Mouse (Mus musculus): Measurements from ENCODE around the gene Pex19. TPM values are rescaled to one million over a fixed set of nuclear protein-coding genes. Genes with fewer than 3 reads are reported as not detected.

Pex19 gene
- polyA plus RNA-seq, 1 experiment from 2014 or later: 132 TPM

DNA sequence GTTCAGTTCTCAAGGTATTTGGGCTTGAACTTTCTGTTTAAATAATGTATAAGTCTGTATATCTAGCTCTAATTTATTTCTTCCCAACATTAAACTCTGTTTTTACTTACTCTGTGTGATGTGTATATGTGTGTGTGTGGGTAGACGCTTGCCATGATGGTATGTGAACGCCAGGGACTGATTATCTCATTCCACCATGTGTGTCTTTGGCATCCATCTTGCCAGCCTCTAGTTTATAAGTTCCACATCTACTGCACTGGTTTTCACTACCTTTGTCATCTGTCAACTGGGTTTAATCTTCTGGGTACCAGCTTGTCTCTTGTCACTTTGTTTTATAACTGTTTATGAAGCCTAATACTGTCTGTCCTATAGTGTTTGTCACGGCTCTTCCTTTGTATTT, 29.0 kb downstream of the Pex19 start:
- WGBS: 88% methylated on average over 3 of the region's 3 CpGs
- no peak overlapping the region for H3K27ac ChIP-seq (ENCODE audit: low read depth, low read length)
- H3K9ac ChIP-seq (ENCODE audit: low read depth, low read length): no peak overlapping the region
- H3K4me1 ChIP-seq (replicated peaks; ENCODE audit: control insufficient read depth, insufficient read depth, low read length): no peaks in the 10 kb centered on the region
- no peak overlapping the region for H3K4me3 ChIP-seq (ENCODE audit: low read depth, low read length)
- no peak for ATAC-seq
- no peaks in the 10 kb centered on the region for H3K9me3 ChIP-seq (ENCODE audit: control insufficient read depth)
- no peaks in the 10 kb centered on the region for H3K27me3 ChIP-seq (replicated peaks; ENCODE audit: control insufficient read depth, insufficient read depth, low read length)
- H3K36me3 ChIP-seq (ENCODE audit: control insufficient read depth, insufficient read depth): peaks cover 34% of the 10 kb centered on the region
- TF ChIP-seq CTCF (IDR thresholded peaks at IDR 0.05; ENCODE audit: low read depth): no peak
- no peak overlapping the region for H3K4me2 ChIP-seq (replicated peaks; ENCODE audit: low read depth)

DNA sequence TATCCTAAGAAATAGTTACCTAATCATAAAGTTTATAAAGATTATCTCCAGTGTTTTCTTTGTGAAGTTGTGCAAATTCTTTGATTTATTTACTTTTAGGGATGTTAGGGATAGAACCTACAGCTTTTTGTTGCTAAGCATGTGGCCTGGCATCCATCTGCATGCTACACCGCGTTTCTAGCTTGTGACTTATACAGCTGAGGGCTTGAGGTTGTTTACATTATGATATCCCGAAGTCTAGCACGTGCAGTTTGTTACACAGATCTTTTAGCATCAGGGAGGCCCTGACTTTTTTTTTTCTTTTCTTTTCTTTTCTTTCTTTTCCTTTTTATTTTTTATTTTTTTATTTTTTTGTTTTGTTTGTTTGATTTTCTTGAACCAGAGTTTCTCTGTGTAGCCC, 33.4 kb downstream of the Pex19 start:
- no peak for ATAC-seq
- Histone ChIP-seq H3K4me1 (replicated peaks; ENCODE audit: control insufficient read depth, insufficient read depth, low read length) (no peaks in the 10 kb centered on the region; the same call in 1 of the 2 replicates), H3K27ac (ENCODE audit: low read depth, low read length) (no peak overlapping the region), H3K9me3 (ENCODE audit: control insufficient read depth) (no peaks in the 10 kb centered on the region), H3K4me2 (replicated peaks; ENCODE audit: low read depth) (no peak overlapping the region), H3K9ac (ENCODE audit: low read depth, low read length) (no peak overlapping the region), H3K27me3 (replicated peaks; ENCODE audit: control insufficient read depth, insufficient read depth, low read length) (no peaks in the 10 kb centered on the region), H3K36me3 (ENCODE audit: control insufficient read depth, insufficient read depth) (peaks cover 9% of the 10 kb centered on the region), H3K4me3 (ENCODE audit: low read depth, low read length) (no peak overlapping the region)
- no peak for TF ChIP-seq CTCF (IDR thresholded peaks at IDR 0.05; ENCODE audit: low read depth)
- 6% methylated on average over 4 of the region's 4 CpGs for WGBS

DNA sequence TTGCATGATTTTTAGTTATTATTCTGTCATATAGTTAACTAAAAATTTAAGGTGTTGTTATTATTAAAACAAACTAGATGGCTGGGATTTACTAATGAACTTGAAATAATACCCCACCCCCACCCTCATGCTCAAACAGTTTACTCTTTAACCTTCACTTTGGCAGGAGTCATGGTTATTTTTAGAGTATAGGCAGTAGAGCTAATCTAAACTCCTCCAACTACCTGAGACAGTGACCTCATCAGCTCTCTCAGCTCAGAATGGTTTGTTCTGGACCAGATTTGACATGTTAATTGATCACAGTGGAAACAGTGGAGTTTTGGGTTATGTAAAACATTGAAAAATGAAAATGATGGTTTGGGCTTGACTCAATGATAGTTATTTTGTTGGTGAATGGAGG, 34.0 kb downstream of the Pex19 start:
- Histone ChIP-seq H3K4me2 (replicated peaks; ENCODE audit: low read depth) (no peak overlapping the region), H3K4me3 (ENCODE audit: low read depth, low read length) (no peak overlapping the region), H3K4me1 (replicated peaks; ENCODE audit: control insufficient read depth, insufficient read depth, low read length) (no peaks in the 10 kb centered on the region; the same call in 1 of the 2 replicates), H3K9ac (ENCODE audit: low read depth, low read length) (no peak overlapping the region), H3K27ac (ENCODE audit: low read depth, low read length) (no peak overlapping the region), H3K36me3 (ENCODE audit: control insufficient read depth, insufficient read depth) (peaks cover 10% of the 10 kb centered on the region), H3K9me3 (ENCODE audit: control insufficient read depth) (no peaks in the 10 kb centered on the region), H3K27me3 (replicated peaks; ENCODE audit: control insufficient read depth, insufficient read depth, low read length) (no peaks in the 10 kb centered on the region)
- no peak for ATAC-seq
- TF ChIP-seq CTCF (IDR thresholded peaks at IDR 0.05; ENCODE audit: low read depth): no peak

DNA sequence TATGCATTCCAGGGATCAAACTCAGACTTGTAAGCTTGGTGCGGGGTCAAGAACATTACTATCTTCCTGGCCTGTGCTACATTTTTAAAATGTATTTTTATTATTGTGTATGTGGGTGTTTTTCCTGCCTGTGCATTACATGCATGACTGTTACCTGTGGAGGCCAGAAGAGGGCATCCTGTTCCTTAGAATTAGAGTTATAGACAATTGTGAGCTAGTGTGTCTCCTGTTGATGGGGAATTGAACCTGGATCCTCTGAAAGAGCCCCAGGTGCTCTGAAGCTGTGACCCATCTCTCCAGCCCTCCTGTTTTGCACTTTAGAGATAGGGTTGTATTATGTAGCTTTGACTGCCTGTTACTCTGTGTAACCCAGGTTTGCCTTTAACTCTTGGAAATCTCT, 35.5 kb downstream of the Pex19 start:
- Histone ChIP-seq H3K4me2 (replicated peaks; ENCODE audit: low read depth) (no peak overlapping the region), H3K36me3 (ENCODE audit: control insufficient read depth, insufficient read depth) (peaks cover 19% of the 10 kb centered on the region), H3K27me3 (replicated peaks; ENCODE audit: control insufficient read depth, insufficient read depth, low read length) (no peaks in the 10 kb centered on the region), H3K27ac (ENCODE audit: low read depth, low read length) (no peak overlapping the region), H3K4me3 (ENCODE audit: low read depth, low read length) (no peak overlapping the region), H3K9ac (ENCODE audit: low read depth, low read length) (no peak overlapping the region), H3K9me3 (ENCODE audit: control insufficient read depth) (no peaks in the 10 kb centered on the region), H3K4me1 (replicated peaks; ENCODE audit: control insufficient read depth, insufficient read depth, low read length) (no peaks in the 10 kb centered on the region; the same call in 1 of the 2 replicates)
- 97% methylated on average over 1 of the region's 1 CpGs for WGBS
- TF ChIP-seq CTCF (IDR thresholded peaks at IDR 0.05; ENCODE audit: low read depth): peak; percentile 69
- no peak for ATAC-seq

DNA sequence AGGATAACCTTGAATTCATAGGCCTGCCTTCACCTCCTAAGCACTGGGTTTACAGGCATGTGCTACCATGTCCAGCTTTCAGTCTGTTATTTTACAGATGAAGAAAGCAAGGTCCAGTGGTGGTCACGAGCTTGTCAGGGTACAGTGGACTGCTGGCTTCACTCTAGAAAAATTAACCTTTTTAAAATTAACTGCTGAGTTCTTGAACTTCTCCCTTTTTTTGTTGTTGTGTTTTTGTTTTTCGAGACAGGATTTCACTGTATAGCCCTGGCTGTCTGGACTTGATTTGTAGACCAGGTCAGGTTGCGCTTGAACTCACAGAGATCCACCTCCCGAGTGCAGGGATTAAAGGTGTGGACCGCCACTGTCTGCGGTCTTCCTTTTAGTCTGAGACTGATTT, 36.4 kb downstream of the Pex19 start:
- WGBS: 67% methylated on average over 6 of the region's 6 CpGs
- TF ChIP-seq CTCF (IDR thresholded peaks at IDR 0.05; ENCODE audit: low read depth): no peak
- Histone ChIP-seq H3K4me2 (replicated peaks; ENCODE audit: low read depth) (no peak overlapping the region), H3K9me3 (ENCODE audit: control insufficient read depth) (no peaks in the 10 kb centered on the region), H3K4me1 (replicated peaks; ENCODE audit: control insufficient read depth, insufficient read depth, low read length) (no peaks in the 10 kb centered on the region; the same call in 1 of the 2 replicates), H3K27me3 (replicated peaks; ENCODE audit: control insufficient read depth, insufficient read depth, low read length) (no peaks in the 10 kb centered on the region), H3K9ac (ENCODE audit: low read depth, low read length) (no peak overlapping the region), H3K4me3 (ENCODE audit: low read depth, low read length) (no peak overlapping the region), H3K36me3 (ENCODE audit: control insufficient read depth, insufficient read depth) (peaks cover 25% of the 10 kb centered on the region), H3K27ac (ENCODE audit: low read depth, low read length) (no peak overlapping the region)
- no peak for ATAC-seq

DNA sequence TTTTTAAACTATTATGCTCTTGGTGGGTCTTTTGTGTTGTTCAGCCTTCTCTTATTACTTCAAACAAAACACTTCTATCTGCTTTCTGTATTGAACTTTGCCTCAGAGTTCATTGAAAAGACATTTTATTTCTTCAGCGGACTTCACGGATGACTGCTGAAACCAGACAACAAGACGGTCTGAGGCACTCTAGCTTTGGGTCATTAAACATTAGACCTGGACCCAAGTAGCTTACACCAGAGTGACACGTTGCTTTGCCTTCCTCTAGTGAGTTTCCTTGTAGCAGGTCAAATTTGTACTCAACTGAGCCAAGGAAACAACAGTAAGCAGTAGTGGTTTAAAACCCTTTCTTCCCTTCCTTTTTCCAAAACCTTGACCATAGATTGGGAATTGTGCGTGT, 41.4 kb downstream of the Pex19 start:
- Histone ChIP-seq H3K9ac (ENCODE audit: low read depth, low read length) (no peak overlapping the region), H3K27ac (ENCODE audit: low read depth, low read length) (no peak overlapping the region), H3K36me3 (ENCODE audit: control insufficient read depth, insufficient read depth) (peaks cover 61% of the 10 kb centered on the region), H3K4me2 (replicated peaks; ENCODE audit: low read depth) (no peak overlapping the region), H3K4me1 (replicated peaks; ENCODE audit: control insufficient read depth, insufficient read depth, low read length) (no peaks in the 10 kb centered on the region; the same call in 1 of the 2 replicates), H3K9me3 (ENCODE audit: control insufficient read depth) (no peaks in the 10 kb centered on the region), H3K4me3 (ENCODE audit: low read depth, low read length) (no peak overlapping the region), H3K27me3 (replicated peaks; ENCODE audit: control insufficient read depth, insufficient read depth, low read length) (no peaks in the 10 kb centered on the region)
- WGBS: 81% methylated on average over 5 of the region's 5 CpGs
- TF ChIP-seq CTCF (IDR thresholded peaks at IDR 0.05; ENCODE audit: low read depth): no peak
- no peak for ATAC-seq

DNA sequence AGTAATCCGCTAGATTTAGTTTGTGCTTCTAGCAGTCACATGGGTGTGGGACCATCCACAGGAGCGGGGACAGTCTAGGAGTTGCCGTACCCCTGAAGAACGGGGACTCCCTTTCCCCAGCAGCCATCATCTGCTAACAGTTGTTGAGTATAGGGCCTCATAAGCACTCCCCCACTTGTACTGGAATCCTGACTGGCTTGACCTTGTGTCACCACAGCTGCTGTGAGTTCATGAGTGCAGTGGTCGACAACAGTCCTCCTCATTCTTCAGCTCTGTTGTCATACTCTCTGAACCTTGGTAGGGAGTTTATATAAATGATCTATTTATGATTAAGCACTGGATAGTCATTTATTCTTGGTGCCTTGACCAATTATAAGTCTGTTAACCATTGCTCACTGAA, 43.3 kb downstream of the Pex19 start:
- Histone ChIP-seq H3K4me3 (ENCODE audit: low read depth, low read length) (no peak overlapping the region), H3K9me3 (ENCODE audit: control insufficient read depth) (no peaks in the 10 kb centered on the region), H3K36me3 (ENCODE audit: control insufficient read depth, insufficient read depth) (peaks cover 80% of the 10 kb centered on the region), H3K4me2 (replicated peaks; ENCODE audit: low read depth) (no peak overlapping the region), H3K4me1 (replicated peaks; ENCODE audit: control insufficient read depth, insufficient read depth, low read length) (no peaks in the 10 kb centered on the region), H3K27ac (ENCODE audit: low read depth, low read length) (no peak overlapping the region), H3K27me3 (replicated peaks; ENCODE audit: control insufficient read depth, insufficient read depth, low read length) (no peaks in the 10 kb centered on the region), H3K9ac (ENCODE audit: low read depth, low read length) (no peak overlapping the region)
- TF ChIP-seq CTCF (IDR thresholded peaks at IDR 0.05; ENCODE audit: low read depth): no peak
- WGBS: 96% methylated on average over 5 of the region's 5 CpGs
- no peak for ATAC-seq

Data from intestine, postnatal 0 days (tissue).